Mouse (Mus musculus) hindbrain, embryonic 14.5 days (tissue): ENCODE data around the gene Inpp4a. TPM values are rescaled to one million over a fixed set of nuclear protein-coding genes. Genes with fewer than 3 reads are reported as not detected.

ENCODE experiments used
- ATAC-seq: fragments of 200-750 bp; cut with Nextera tagmentation; 2 replicates; pipeline ENCODE4 v1.8.0; 2017; ENCODE audit warnings: moderate number of reproducible peaks, mild to moderate bottlenecking, moderate TSS enrichment, moderate library complexity; ENCODE audit not compliant: low FRiP score
- DNase-seq: peaks from one replicate; pipeline ENCODE4 v3.0.0-alpha.2; 2015; ENCODE audit warnings: low spot score
- H3K27ac ChIP-seq: fragments of 300-500 bp; sonication (generic); 2 replicates; pipeline ENCODE4 v1.5.1; 2014; ENCODE audit warnings: mild to moderate bottlenecking, moderate library complexity
- H3K27me3 ChIP-seq: fragments of 300-500 bp; sonication (generic); 2 replicates; pipeline ENCODE4 v1.6.1; 2014; ENCODE audit warnings: mild to moderate bottlenecking, low read length, mixed read lengths; ENCODE audit not compliant: control insufficient read depth, insufficient read depth
- H3K36me3 ChIP-seq: fragments of 300-500 bp; sonication (generic); replicated peaks from 2 replicates; pipeline ENCODE4 v1.6.1; 2014; ENCODE audit not compliant: control insufficient read depth, insufficient read depth
- H3K4me1 ChIP-seq: fragments of 300-500 bp; sonication (generic); replicated peaks from 2 replicates; pipeline ENCODE4 v1.6.1; 2014; ENCODE audit warnings: antibody characterized with exemption, low read length, mixed read lengths; ENCODE audit not compliant: control insufficient read depth, insufficient read depth
- H3K4me2 ChIP-seq: fragments of 300-500 bp; sonication (generic); replicated peaks from 2 replicates; pipeline ENCODE4 v1.6.1; 2014; ENCODE audit warnings: mild to moderate bottlenecking, moderate library complexity
- H3K4me3 ChIP-seq: fragments of 300-500 bp; sonication (generic); replicated peaks from 2 replicates; pipeline ENCODE4 v1.5.1; 2014; ENCODE audit warnings: mild to moderate bottlenecking, low read length
- H3K9ac ChIP-seq: fragments of 300-500 bp; sonication (generic); 2 replicates; pipeline ENCODE4 v1.6.1; 2014
- H3K9me3 ChIP-seq: fragments of 300-500 bp; sonication (generic); 2 replicates; pipeline ENCODE4 v1.6.1; 2016; ENCODE audit warnings: low read length; ENCODE audit not compliant: control insufficient read depth
- WGBS: fragments of 180-500 bp; shearing (Covaris S2); extraction: QIAGEN DNeasy Blood & Tissue Kit; methylation state at CpG from one replicate; pipeline ENCODE4 v1.1.7; 2014; 5-methylcytosine and 5-hydroxymethylcytosine counted together
- polyA plus RNA-seq: library from polyadenylated mRNA; unstranded; fragments of >200 nt; fragmentation: Nextera tagmentation; extraction: Ambion mirVana; gene quantifications from 2 replicates; pipeline ENCODE4 v1.2.1, GENCODE M21; 2014

Inpp4a gene
- polyA plus RNA-seq, 1 experiment from 2014 or later, result 64.3 TPM

- H3K9ac ChIP-seq, result no peak overlapping the region
- 86% methylated on average over 6 of the region's 6 CpGs for WGBS
- no peaks in the 10 kb centered on the region for H3K4me1 ChIP-seq
- no peaks in the 10 kb centered on the region for H3K9me3 ChIP-seq
- H3K27ac ChIP-seq, result no peak overlapping the region
- H3K4me3 ChIP-seq, result no peak overlapping the region
- ATAC-seq (no peak), DNase-seq (no peak)
- no peak overlapping the region for H3K4me2 ChIP-seq
- H3K27me3 ChIP-seq, result no peaks in the 10 kb centered on the region
- H3K36me3 ChIP-seq, result no peaks in the 10 kb centered on the region
These were observed 44.7 kb downstream of the Inpp4a start for GRCm38 (mm10) chr1:37344223-37344916.

- ATAC-seq (no peak), DNase-seq (no peak)
- Histone ChIP-seq H3K9me3 (no peaks in the 10 kb centered on the region), H3K4me1 (no peaks in the 10 kb centered on the region), H3K27ac (no peak overlapping the region), H3K36me3 (no peaks in the 10 kb centered on the region), H3K4me3 (no peak overlapping the region), H3K27me3 (no peaks in the 10 kb centered on the region), H3K9ac (no peak overlapping the region), H3K4me2 (no peak overlapping the region)
- WGBS, result 67% methylated on average over 9 of the region's 9 CpGs
These were observed 47.9 kb downstream of the Inpp4a start for GRCm38 (mm10) chr1:37347361-37348080.

GRCm38 (mm10) chr1:37350886-37351651 lies 51.4 kb downstream of the Inpp4a start:
- H3K9me3 ChIP-seq, result no peaks in the 10 kb centered on the region
- WGBS, result 43% methylated on average over 7 of the region's 7 CpGs
- no peak overlapping the region for H3K27ac ChIP-seq
- H3K4me3 ChIP-seq, result no peak overlapping the region
- DNase-seq (peak; percentile 28), ATAC-seq (peak; percentile 69)
- no peak overlapping the region for H3K4me2 ChIP-seq
- H3K27me3 ChIP-seq, result no peaks in the 10 kb centered on the region
- no peak overlapping the region for H3K9ac ChIP-seq
- no peaks in the 10 kb centered on the region for H3K4me1 ChIP-seq
- no peaks in the 10 kb centered on the region for H3K36me3 ChIP-seq

GRCm38 (mm10) chr1:37351961-37352360 lies 52.3 kb downstream of the Inpp4a start:
- H3K4me2 ChIP-seq, result no peak overlapping the region
- H3K27ac ChIP-seq, result no peak overlapping the region
- DNase-seq (no peak), ATAC-seq (no peak)
- H3K4me3 ChIP-seq, result no peak overlapping the region
- no peaks in the 10 kb centered on the region for H3K4me1 ChIP-seq
- no peaks in the 10 kb centered on the region for H3K27me3 ChIP-seq
- H3K9ac ChIP-seq, result no peak overlapping the region
- 95% methylated on average over 2 of the region's 2 CpGs for WGBS
- no peaks in the 10 kb centered on the region for H3K36me3 ChIP-seq
- no peaks in the 10 kb centered on the region for H3K9me3 ChIP-seq

- Histone ChIP-seq H3K27me3 (no peaks in the 10 kb centered on the region), H3K9ac (no peak overlapping the region), H3K4me1 (no peaks in the 10 kb centered on the region), H3K9me3 (no peaks in the 10 kb centered on the region), H3K27ac (no peak overlapping the region), H3K4me3 (no peak overlapping the region), H3K4me2 (no peak overlapping the region), H3K36me3 (peaks cover 11% of the 10 kb centered on the region)
- DNase-seq (no peak), ATAC-seq (no peak)
- 83% methylated on average over 4 of the region's 4 CpGs for WGBS
These were observed 53.8 kb downstream of the Inpp4a start for GRCm38 (mm10) chr1:37353456-37353855.

GRCm38 (mm10) chr1:37355492-37355891 lies 55.8 kb downstream of the Inpp4a start:
- Histone ChIP-seq H3K27ac (no peak overlapping the region), H3K4me3 (no peak overlapping the region), H3K4me1 (no peaks in the 10 kb centered on the region), H3K9me3 (no peaks in the 10 kb centered on the region), H3K27me3 (no peaks in the 10 kb centered on the region), H3K36me3 (peaks cover 27% of the 10 kb centered on the region), H3K4me2 (no peak overlapping the region), H3K9ac (no peak overlapping the region)
- ATAC-seq (no peak), DNase-seq (no peak)
- 90% methylated on average over 3 of the region's 3 CpGs for WGBS

- no peaks in the 10 kb centered on the region for H3K9me3 ChIP-seq
- H3K27ac ChIP-seq, result no peak overlapping the region
- no peaks in the 10 kb centered on the region for H3K27me3 ChIP-seq
- no peak overlapping the region for H3K4me3 ChIP-seq
- DNase-seq (no peak), ATAC-seq (no peak)
- no peaks in the 10 kb centered on the region for H3K4me1 ChIP-seq
- H3K9ac ChIP-seq, result no peak overlapping the region
- no peak overlapping the region for H3K4me2 ChIP-seq
- H3K36me3 ChIP-seq, result peaks cover 27% of the 10 kb centered on the region
- WGBS, result 86% methylated on average over 3 of the region's 3 CpGs
These were observed 56.6 kb downstream of the Inpp4a start for GRCm38 (mm10) chr1:37356305-37356704.

GRCm38 (mm10) chr1:37357173-37357572 lies 57.5 kb downstream of the Inpp4a start:
- no peak for DNase-seq
- H3K4me2 ChIP-seq, result no peak overlapping the region

GRCm38 (mm10) chr1:37358621-37359020 lies 59.0 kb downstream of the Inpp4a start:
- no peak overlapping the region for H3K4me3 ChIP-seq
- no peak overlapping the region for H3K4me2 ChIP-seq
- H3K27ac ChIP-seq, result no peak overlapping the region
- H3K4me1 ChIP-seq, result no peaks in the 10 kb centered on the region
- no peak for DNase-seq
- ATAC-seq, result no peak
- H3K9ac ChIP-seq, result no peak overlapping the region
- peaks cover 27% of the 10 kb centered on the region for H3K36me3 ChIP-seq
- 91% methylated on average over 8 of the region's 8 CpGs for WGBS
- H3K9me3 ChIP-seq, result no peaks in the 10 kb centered on the region
- no peaks in the 10 kb centered on the region for H3K27me3 ChIP-seq

More at GRCm38 (mm10) chr1:37357173-37357572, 57.5 kb downstream of the Inpp4a start:
- Histone ChIP-seq H3K4me3 (no peak overlapping the region), H3K9me3 (no peaks in the 10 kb centered on the region), H3K9ac (no peak overlapping the region), H3K27me3 (no peaks in the 10 kb centered on the region), H3K36me3 (peaks cover 27% of the 10 kb centered on the region), H3K27ac (no peak overlapping the region), H3K4me1 (no peaks in the 10 kb centered on the region)
- no peak for ATAC-seq
- WGBS, result 91% methylated on average over 6 of the region's 6 CpGs
